Mouse (Mus musculus): ENCODE results near the gene Lrrc3. TPM values are rescaled to one million over a fixed set of nuclear protein-coding genes. Genes with fewer than 3 reads are reported as not detected.

Gene Lrrc3
- polyA plus RNA-seq, 1 experiment from 2014 or later: 1.3 TPM

GRCm38 (mm10) chr10:77895562-77895961 lies 6.8 kb downstream of the Lrrc3 start:
- 30% methylated on average over 5 of the region's 5 CpGs for WGBS
- peaks cover 0 to 7% of the 10 kb centered on the region in 2 experiments; a peak in 1 of 4 replicates for H3K4me1 ChIP-seq (ENCODE audit: control insufficient read depth in 2 of 2, insufficient read depth in 2 of 2, low read length in 2 of 2)
- H3K36me3 ChIP-seq (ENCODE audit: control insufficient read depth, insufficient read depth, low read length): no peaks in the 10 kb centered on the region
- ATAC-seq (ENCODE audit: insufficient number of reproducible peaks, insufficient read depth, low FRiP score, low read depth): no peak
- no peak overlapping the region for H3K9ac ChIP-seq (ENCODE audit: low read length)
- no peak overlapping the region for H3K27ac ChIP-seq (replicated peaks in 1 of 2; ENCODE audit: control insufficient read depth in 1 of 2, insufficient read depth in 1 of 2, low read depth in 2 of 2, low read length in 2 of 2)
- no peaks in the 10 kb centered on the region for H3K9me3 ChIP-seq (ENCODE audit: control insufficient read depth, low read length)
- no peak overlapping the region for H3K4me3 ChIP-seq (ENCODE audit: control insufficient read depth in 1 of 2, insufficient read depth in 1 of 2, low read depth in 1 of 2, low read length in 2 of 2)
- H3K4me2 ChIP-seq (ENCODE audit: low read length): no peak overlapping the region
- no peaks in the 10 kb centered on the region; the same call in 1 of the 2 replicates for H3K27me3 ChIP-seq (ENCODE audit: control insufficient read depth, insufficient read depth, low read length)

- 0 out of 2 replicates have a peak, but pooled peaks have one; percentile 16 for ATAC-seq (ENCODE audit: insufficient number of reproducible peaks, insufficient read depth, low FRiP score, low read depth)
- Histone ChIP-seq H3K4me1 (ENCODE audit: control insufficient read depth in 2 of 2, insufficient read depth in 2 of 2, low read length in 2 of 2) (peaks cover 0 to 7% of the 10 kb centered on the region in 2 experiments; a peak in 1 of 4 replicates), H3K9me3 (ENCODE audit: control insufficient read depth, low read length) (no peaks in the 10 kb centered on the region), H3K36me3 (ENCODE audit: control insufficient read depth, insufficient read depth, low read length) (no peaks in the 10 kb centered on the region), H3K27ac (replicated peaks in 1 of 2; ENCODE audit: control insufficient read depth in 1 of 2, insufficient read depth in 1 of 2, low read depth in 2 of 2, low read length in 2 of 2) (no peak overlapping the region), H3K9ac (ENCODE audit: low read length) (no peak overlapping the region), H3K4me2 (ENCODE audit: low read length) (no peak overlapping the region), H3K4me3 (ENCODE audit: control insufficient read depth in 1 of 2, insufficient read depth in 1 of 2, low read depth in 1 of 2, low read length in 2 of 2) (no peak overlapping the region), H3K27me3 (ENCODE audit: control insufficient read depth, insufficient read depth, low read length) (no peaks in the 10 kb centered on the region)
- 76% methylated on average over 8 of the region's 8 CpGs for WGBS
Measured at GRCm38 (mm10) chr10:77890987-77891565, 11.3 kb downstream of the Lrrc3 start.

- H3K4me2 ChIP-seq (ENCODE audit: low read length): no peak overlapping the region
- WGBS: 43% methylated on average over 12 of the region's 12 CpGs
- no peak overlapping the region for H3K4me3 ChIP-seq (ENCODE audit: control insufficient read depth in 1 of 2, insufficient read depth in 1 of 2, low read depth in 1 of 2, low read length in 2 of 2)
- H3K9me3 ChIP-seq (ENCODE audit: control insufficient read depth, low read length): no peaks in the 10 kb centered on the region
- H3K36me3 ChIP-seq (ENCODE audit: control insufficient read depth, insufficient read depth, low read length): no peaks in the 10 kb centered on the region
- no peaks in the 10 kb centered on the region for H3K27me3 ChIP-seq (ENCODE audit: control insufficient read depth, insufficient read depth, low read length)
- no peak for ATAC-seq (ENCODE audit: insufficient number of reproducible peaks, insufficient read depth, low FRiP score, low read depth)
- no peaks in the 10 kb centered on the region for H3K4me1 ChIP-seq (ENCODE audit: control insufficient read depth in 2 of 2, insufficient read depth in 2 of 2, low read length in 2 of 2)
- H3K27ac ChIP-seq (replicated peaks in 1 of 2; ENCODE audit: control insufficient read depth in 1 of 2, insufficient read depth in 1 of 2, low read depth in 2 of 2, low read length in 2 of 2): no peak overlapping the region
- H3K9ac ChIP-seq (ENCODE audit: low read length): no peak overlapping the region
Measured at GRCm38 (mm10) chr10:77886007-77886747, 16.2 kb downstream of the Lrrc3 start.

GRCm38 (mm10) chr10:77882553-77882952 lies 19.8 kb downstream of the Lrrc3 start:
- no peaks in the 10 kb centered on the region for H3K36me3 ChIP-seq (ENCODE audit: control insufficient read depth, insufficient read depth, low read length)
- no peak for ATAC-seq (ENCODE audit: insufficient number of reproducible peaks, insufficient read depth, low FRiP score, low read depth)
- H3K4me2 ChIP-seq (ENCODE audit: low read length): no peak overlapping the region
- no peak overlapping the region for H3K4me3 ChIP-seq (ENCODE audit: control insufficient read depth in 1 of 2, insufficient read depth in 1 of 2, low read depth in 1 of 2, low read length in 2 of 2)
- H3K9me3 ChIP-seq (ENCODE audit: control insufficient read depth, low read length): no peaks in the 10 kb centered on the region
- no peaks in the 10 kb centered on the region for H3K27me3 ChIP-seq (ENCODE audit: control insufficient read depth, insufficient read depth, low read length)
- H3K9ac ChIP-seq (ENCODE audit: low read length): no peak overlapping the region
- 78% methylated on average over 5 of the region's 5 CpGs for WGBS
- H3K27ac ChIP-seq (replicated peaks in 1 of 2; ENCODE audit: control insufficient read depth in 1 of 2, insufficient read depth in 1 of 2, low read depth in 2 of 2, low read length in 2 of 2): no peak overlapping the region
- H3K4me1 ChIP-seq (ENCODE audit: control insufficient read depth in 2 of 2, insufficient read depth in 2 of 2, low read length in 2 of 2): no peaks in the 10 kb centered on the region

- WGBS: 53% methylated on average over 3 of the region's 3 CpGs
- no peaks in the 10 kb centered on the region for H3K36me3 ChIP-seq (ENCODE audit: control insufficient read depth, insufficient read depth, low read length)
Measured at GRCm38 (mm10) chr10:77880305-77880704, 22.0 kb downstream of the Lrrc3 start.

GRCm38 (mm10) chr10:77878985-77879384 lies 23.4 kb downstream of the Lrrc3 start:
- Histone ChIP-seq H3K36me3 (ENCODE audit: control insufficient read depth, insufficient read depth, low read length) (no peaks in the 10 kb centered on the region), H3K4me1 (ENCODE audit: control insufficient read depth in 2 of 2, insufficient read depth in 2 of 2, low read length in 2 of 2) (no peaks in the 10 kb centered on the region), H3K4me2 (ENCODE audit: low read length) (no peak overlapping the region)

More at GRCm38 (mm10) chr10:77880305-77880704, 22.0 kb downstream of the Lrrc3 start:
- Histone ChIP-seq H3K4me1 (ENCODE audit: control insufficient read depth in 2 of 2, insufficient read depth in 2 of 2, low read length in 2 of 2) (no peaks in the 10 kb centered on the region), H3K27me3 (ENCODE audit: control insufficient read depth, insufficient read depth, low read length) (no peaks in the 10 kb centered on the region), H3K4me3 (ENCODE audit: control insufficient read depth in 1 of 2, insufficient read depth in 1 of 2, low read depth in 1 of 2, low read length in 2 of 2) (no peak overlapping the region), H3K9me3 (ENCODE audit: control insufficient read depth, low read length) (no peaks in the 10 kb centered on the region), H3K9ac (ENCODE audit: low read length) (no peak overlapping the region), H3K27ac (replicated peaks in 1 of 2; ENCODE audit: control insufficient read depth in 1 of 2, insufficient read depth in 1 of 2, low read depth in 2 of 2, low read length in 2 of 2) (no peak overlapping the region), H3K4me2 (ENCODE audit: low read length) (no peak overlapping the region)
- ATAC-seq (ENCODE audit: insufficient number of reproducible peaks, insufficient read depth, low FRiP score, low read depth): no peak

GRCm38 (mm10) chr10:77869651-77870050 lies 32.7 kb downstream of the Lrrc3 start:
- Histone ChIP-seq H3K36me3 (ENCODE audit: control insufficient read depth, insufficient read depth, low read length) (no peaks in the 10 kb centered on the region), H3K27ac (replicated peaks in 1 of 2; ENCODE audit: control insufficient read depth in 1 of 2, insufficient read depth in 1 of 2, low read depth in 2 of 2, low read length in 2 of 2) (no peak overlapping the region), H3K27me3 (ENCODE audit: control insufficient read depth, insufficient read depth, low read length) (no peaks in the 10 kb centered on the region), H3K9ac (ENCODE audit: low read length) (no peak overlapping the region), H3K4me3 (ENCODE audit: control insufficient read depth in 1 of 2, insufficient read depth in 1 of 2, low read depth in 1 of 2, low read length in 2 of 2) (no peak overlapping the region), H3K4me2 (ENCODE audit: low read length) (no peak overlapping the region), H3K9me3 (ENCODE audit: control insufficient read depth, low read length) (no peaks in the 10 kb centered on the region), H3K4me1 (ENCODE audit: control insufficient read depth in 2 of 2, insufficient read depth in 2 of 2, low read length in 2 of 2) (no peaks in the 10 kb centered on the region; a peak in 1 of 4 replicates)
- no peak for ATAC-seq (ENCODE audit: insufficient number of reproducible peaks, insufficient read depth, low FRiP score, low read depth)
- 78% methylated on average over 7 of the region's 7 CpGs for WGBS

More at GRCm38 (mm10) chr10:77878985-77879384, 23.4 kb downstream of the Lrrc3 start:
- ATAC-seq (ENCODE audit: insufficient number of reproducible peaks, insufficient read depth, low FRiP score, low read depth): no peak
- Histone ChIP-seq H3K27ac (replicated peaks in 1 of 2; ENCODE audit: control insufficient read depth in 1 of 2, insufficient read depth in 1 of 2, low read depth in 2 of 2, low read length in 2 of 2) (no peak overlapping the region), H3K4me3 (ENCODE audit: control insufficient read depth in 1 of 2, insufficient read depth in 1 of 2, low read depth in 1 of 2, low read length in 2 of 2) (no peak overlapping the region), H3K27me3 (ENCODE audit: control insufficient read depth, insufficient read depth, low read length) (no peaks in the 10 kb centered on the region), H3K9ac (ENCODE audit: low read length) (no peak overlapping the region), H3K9me3 (ENCODE audit: control insufficient read depth, low read length) (no peaks in the 10 kb centered on the region)
- WGBS: 61% methylated on average over 6 of the region's 6 CpGs
